Mouse (Mus musculus): ENCODE measurements around the gene Zfp3.

Gene Zfp3

DNA sequence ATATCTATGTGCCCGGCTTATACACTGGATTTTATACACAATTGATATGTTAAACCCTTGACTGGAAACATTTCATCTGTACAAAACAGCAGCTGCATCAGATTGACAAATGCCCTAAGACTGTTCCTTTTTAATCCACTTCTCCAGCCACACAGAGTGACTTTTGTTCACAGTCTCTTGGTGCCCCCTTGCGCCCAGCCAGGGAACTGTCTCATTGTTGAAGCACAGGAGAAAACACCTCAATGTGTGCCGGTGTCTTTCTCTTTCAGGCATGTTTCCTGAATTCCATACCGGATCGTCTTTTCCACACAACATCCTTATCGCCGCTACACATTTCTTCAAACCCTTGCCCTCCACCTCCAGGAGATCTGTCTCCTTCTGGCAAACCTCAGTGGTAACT is 8.4 kb upstream of the Zfp3 start:
- in situ Hi-C loops (cut with MboI, MseI), result loop anchor here (5.0 kb wide), 2 partner anchors 123 to 238 kb away; partner anchors contain the start of gene Gltpd2

DNA sequence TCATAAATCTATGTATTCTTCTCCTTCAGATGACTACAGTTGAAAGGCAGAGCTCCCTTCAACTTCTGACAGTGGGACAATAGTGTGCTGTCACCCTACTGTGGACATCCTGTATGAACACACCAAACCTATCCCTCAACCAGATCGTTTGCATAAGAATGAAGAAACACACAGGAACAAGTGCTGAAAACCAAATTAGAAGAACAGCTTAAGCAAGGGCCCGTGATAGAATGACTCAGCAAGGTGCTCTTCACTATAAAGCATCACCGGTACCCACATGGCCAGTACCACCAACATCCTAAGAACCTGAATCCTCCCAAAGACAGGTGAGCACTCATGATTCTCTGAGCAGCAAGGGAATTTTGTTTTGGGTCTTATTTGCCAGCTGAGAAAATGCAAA is 3.6 kb upstream of the Zfp3 start:
- in situ Hi-C loops (cut with MboI, MseI), result loop anchor here (10.0 kb wide), 1 partner anchor 1676 kb away; the partner anchor contains the start of gene Vamp2

DNA sequence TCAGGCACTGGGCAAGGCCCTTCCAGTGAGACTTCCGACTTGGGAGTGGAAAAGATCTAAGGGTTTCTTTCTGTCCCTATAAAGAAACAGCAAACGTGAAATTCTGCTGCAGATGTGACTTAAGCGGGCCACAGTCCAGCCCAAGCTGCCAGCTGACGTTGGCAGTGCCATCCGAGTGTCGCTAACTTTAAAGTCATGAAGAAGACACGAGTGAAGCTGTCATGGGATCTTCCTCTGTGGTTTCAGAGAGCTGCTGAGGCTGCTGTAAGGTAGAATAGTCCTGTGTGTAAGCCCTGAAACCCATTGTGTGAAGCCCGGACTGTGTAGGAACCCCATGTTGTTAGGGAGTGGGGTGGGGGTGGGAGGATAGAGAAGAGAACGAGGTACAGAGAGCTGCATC is 1.4 kb upstream of the Zfp3 start:
- in situ Hi-C loops (cut with MboI, MseI), result loop anchor here (10.0 kb wide), 1 partner anchor 1678 kb away; the partner anchor contains the start of gene Vamp2

DNA sequence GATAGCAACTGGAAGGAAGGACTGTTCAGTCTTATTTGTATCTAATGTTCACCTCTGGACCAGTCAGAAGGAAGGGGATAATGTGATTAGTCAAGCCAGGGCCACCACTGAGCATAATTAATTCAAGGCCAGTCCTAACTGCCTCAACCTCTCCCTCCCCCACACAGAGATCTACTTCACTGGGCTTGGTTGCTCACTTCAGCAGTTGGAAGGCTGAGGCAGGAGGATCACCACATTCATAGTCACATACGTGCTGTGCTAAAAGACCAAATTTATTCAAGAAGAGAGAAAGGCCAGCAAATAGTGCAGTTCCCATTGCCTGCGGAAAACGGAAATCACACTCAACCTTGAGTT is 450 bp upstream of the Zfp3 start:
- in situ Hi-C loops (cut with MboI, MseI), result loop anchor here (10.0 kb wide), 1 partner anchor 1679 kb away; the partner anchor contains the start of gene Vamp2

DNA sequence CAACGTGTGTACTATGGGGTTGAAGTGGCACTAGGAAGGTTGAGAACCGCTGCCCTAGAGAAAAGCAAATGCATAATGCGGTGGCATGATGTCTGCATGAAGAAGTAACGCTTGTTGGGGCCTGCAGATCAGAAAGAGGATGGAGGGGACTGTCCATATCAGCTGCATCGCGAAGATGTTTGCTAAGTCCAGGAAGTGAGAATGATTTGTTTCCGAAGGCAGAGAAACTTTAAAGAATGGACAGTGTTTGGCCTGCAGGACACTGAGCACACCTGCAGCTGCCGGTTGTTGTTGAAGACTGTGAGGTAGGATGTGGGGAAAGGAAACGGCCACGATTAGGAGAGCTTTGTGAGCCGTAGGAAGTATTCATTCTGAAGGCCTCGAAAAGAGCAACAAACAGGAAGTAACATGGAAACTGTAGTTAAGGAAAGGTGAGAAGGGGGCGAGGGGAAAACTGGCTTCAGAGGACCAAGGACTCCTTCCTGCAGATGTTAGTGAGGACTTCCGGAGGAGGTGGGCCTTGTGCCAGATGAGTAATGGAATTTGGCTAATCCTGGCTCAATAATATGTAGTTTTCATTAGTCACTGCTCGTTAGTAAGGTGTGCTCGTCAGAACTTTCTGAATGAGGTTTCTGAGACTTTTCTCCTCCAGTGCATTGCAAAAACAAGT is 1.9 kb downstream of the Zfp3 start:
- in situ Hi-C loops (cut with MboI, MseI), result loop anchor here (10.0 kb wide), 1 partner anchor 1681 kb away; the partner anchor contains the start of gene Vamp2

DNA sequence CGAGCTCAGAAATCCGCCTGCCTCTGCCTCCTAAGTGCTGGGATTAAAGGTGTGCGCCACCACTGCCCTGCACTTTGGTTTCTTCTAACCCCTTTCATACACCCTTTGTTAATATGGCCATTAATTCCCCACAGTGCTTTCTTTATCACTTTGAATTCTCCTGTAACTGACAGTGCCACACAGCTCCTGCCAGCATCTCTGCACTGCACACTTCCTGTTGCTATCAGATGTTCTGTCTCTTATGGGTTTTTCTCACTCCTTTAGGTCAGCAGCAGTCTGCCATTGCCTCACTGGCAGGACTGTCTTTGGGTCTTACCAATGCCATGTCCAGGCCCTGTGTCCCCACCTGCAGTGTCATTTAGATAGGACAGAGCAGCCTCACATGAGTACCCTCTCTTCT is 6.8 kb downstream of the Zfp3 start:
- in situ Hi-C loops (cut with MboI, MseI), result no loop called here

DNA sequence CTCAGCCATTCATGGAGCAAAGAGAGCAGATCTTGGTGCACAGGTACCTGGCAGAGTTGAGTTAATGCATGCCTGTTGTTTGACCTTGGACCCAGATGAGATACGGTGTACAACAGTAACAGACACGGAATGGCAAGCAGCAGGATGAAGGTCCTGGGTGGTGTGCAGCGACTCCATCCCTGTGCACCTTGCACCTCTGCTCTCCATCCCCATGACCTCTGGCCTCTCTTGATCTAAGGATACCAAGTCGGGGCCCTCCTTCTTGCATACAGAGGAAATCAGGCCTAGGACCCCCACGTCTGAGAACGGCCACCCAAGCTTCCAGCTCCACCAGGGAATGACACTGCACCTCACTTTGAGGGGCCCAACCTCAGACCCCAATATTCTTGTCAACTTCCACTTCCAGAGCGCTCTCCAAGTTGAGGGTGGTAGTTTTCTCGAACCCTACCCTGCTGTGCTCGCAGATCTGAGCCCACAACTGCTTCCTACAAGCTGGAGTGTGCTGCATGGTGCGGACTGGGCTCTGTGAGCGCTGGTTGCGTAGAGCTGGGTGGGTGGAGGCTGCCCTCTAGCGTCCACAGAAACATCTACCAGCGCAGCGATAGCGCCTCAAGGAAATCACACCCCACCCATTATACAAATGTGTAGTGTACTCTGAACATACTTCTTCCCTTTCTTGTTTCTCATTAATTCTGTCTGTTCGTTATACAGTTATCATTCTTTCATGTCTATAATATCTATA is 13.0 kb downstream of the Zfp3 start:
- in situ Hi-C loops (cut with MboI, MseI), result loop anchor here (5.0 kb wide), 1 partner anchor 35 kb away; the partner anchor contains the start of gene Scimp

DNA sequence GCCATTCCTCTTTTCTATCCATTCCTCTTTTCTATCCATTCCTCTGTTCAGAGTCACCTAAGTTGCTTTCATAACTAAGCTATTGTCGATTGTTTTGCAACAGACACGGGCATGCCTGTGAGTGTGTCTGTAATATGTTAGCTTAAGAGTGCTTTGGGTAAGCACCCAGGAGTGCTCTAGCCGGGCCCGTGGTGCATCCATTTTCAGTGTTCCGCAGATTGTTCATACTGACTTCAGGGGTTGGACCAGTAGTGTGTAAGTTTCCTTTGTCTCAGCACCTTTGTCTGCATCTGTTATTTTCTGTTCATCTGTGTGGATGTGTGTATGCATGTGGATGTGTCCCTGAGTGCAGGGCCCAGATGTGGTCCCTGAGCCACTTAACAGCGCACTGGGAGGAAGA is 13.6 kb downstream of the Zfp3 start:
- in situ Hi-C loops (cut with MboI, MseI), result loop anchor here (5.0 kb wide), 1 partner anchor 35 kb away; the partner anchor contains the start of gene Scimp

DNA sequence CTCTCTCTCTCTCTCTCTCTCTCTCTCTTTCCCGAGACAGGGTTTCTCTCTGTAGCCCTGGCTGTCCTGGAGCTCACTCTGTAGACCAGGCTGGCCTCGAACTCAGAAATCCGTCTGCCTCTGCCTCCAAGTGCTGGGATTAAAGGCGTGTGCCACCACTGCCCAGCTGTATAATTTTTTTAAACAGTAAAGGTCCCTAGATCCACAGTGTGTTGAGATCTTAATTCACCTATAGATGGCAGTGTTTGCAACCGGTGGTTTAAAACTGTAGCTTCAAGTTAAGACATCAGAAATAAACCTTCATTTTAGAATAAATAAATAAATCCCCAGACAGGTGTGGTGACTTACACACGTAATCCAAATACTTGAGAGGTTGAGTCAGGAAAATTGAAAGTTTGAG is 14.0 kb downstream of the Zfp3 start:
- in situ Hi-C loops (cut with MboI, MseI), result loop anchor here (5.0 kb wide), 1 partner anchor 34 kb away; the partner anchor contains the start of gene Scimp

DNA sequence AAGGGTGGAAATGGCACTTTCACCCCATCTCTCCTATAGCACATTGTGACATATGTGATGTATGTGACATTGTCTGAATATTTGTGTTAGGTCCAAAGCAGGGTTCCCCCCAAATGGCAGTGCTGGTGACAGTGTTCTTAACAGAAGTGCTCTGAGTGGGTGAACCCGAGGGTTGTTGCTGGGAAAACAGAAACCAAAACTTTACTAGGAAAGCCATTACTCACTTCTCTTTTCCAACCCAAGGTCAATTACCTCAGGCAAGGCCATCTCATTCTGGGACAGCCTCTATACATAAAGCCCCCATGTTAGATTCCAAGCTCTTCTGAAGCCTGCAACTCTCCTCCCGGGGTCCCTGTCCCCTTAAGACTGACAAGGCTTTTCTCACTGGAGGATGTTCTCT is 21.9 kb downstream of the Zfp3 start:
- in situ Hi-C loops (cut with MboI, MseI), result no loop called here

DNA sequence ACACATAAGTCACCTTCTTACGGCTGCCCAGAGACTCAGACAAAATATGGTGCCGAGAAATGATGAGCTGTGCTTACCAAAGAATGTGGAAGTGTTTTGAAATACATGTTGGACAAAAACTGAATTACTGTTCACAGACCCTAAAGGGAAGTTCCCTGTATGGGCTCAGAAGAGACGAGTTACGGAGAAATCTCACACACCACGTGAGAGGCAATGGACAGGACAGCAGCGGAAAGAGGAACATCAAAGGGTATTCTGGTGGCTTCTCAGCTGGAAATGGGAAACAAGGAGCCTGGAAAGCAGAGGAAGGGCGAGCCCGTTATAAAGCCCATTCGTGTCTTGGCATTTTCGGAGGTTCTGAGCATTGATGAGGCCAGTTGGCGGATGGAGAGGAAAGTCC is 23.0 kb downstream of the Zfp3 start:
- in situ Hi-C loops (cut with MboI, MseI), result no loop called here

DNA sequence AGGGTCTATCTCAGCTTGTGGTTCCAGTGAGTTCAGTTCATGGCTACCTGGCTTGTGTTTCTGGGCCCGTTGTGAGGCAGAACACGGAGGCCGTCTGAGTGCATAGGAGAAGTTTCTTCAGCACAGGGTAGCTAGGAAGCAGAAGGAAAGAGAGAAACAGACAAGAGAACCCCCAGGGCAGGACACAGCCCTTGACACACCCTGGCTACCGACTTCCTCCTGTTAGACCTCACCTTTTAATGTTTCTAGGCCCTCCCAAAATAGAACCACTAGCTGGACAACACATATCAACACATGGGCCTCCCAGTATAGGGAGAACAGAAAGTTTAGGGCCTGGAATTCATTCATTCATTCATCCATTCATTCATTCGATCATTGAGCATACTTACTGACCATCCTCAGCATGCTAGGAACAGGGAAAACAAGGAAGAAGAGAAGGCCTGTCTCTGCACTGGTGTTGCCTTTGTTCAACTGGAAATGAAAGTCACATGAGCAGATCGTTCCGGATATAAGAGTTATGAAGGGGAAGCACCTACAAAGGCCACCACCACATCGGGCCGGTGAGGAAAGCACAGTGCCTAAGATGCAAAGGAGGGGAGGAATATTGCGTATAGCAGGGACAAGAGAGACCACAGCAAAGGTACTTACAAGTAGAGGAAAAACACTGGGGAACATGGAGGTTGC is 25.1 kb downstream of the Zfp3 start:
- in situ Hi-C loops (cut with MboI, MseI), result no loop called here

DNA sequence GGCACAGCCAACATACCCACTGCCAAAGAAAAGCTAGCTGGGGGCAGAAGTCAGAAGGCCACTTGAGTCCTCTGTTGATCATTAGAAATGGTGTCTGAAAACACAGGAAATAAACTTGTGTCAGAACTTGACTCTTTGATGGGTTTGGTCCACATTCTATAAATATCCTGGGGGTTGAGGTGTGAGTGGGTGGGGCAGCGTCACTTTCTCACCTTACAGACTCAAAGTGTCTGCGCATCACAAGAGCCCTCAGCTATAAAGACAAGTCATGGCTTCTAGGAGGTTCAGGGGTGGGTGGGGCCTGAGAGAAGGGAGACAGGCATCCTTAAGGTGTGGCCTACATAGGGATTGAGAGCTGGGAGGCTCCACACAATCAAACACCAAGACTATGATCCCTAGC is 26.4 kb downstream of the Zfp3 start:
- in situ Hi-C loops (cut with MboI, MseI), result no loop called here

DNA sequence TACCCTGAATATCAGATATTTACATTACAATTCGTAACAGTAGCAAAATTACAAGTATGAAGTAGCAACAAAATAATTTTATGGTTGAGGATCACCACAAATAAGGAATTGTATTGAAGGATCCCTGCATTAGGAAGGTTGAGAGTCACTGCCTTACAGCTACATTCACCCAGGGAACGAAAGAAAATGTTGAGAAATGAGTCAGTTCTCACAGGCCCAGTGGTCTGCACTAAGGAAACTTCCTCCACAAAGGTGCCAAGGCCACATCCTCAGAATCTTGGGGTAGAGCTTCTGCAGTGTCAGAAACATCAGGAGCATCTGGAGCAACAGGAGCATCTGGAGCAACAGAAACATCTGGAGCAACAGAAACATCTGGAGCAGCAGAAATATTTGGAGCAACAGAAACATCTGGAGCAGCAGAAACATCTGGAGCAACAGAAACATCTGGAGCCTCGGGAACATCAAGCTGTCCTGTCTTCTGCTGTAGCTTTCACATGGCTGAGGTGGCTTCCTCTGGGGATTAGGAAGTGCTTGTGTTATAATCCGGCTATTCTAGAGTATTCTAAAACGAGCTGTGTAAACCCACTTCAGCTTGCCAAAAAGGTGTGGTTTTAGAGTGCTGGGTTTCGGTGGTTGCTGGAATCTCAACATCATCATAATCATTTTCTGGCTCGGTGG is 27.0 kb downstream of the Zfp3 start:
- in situ Hi-C loops (cut with MboI, MseI), result no loop called here

DNA sequence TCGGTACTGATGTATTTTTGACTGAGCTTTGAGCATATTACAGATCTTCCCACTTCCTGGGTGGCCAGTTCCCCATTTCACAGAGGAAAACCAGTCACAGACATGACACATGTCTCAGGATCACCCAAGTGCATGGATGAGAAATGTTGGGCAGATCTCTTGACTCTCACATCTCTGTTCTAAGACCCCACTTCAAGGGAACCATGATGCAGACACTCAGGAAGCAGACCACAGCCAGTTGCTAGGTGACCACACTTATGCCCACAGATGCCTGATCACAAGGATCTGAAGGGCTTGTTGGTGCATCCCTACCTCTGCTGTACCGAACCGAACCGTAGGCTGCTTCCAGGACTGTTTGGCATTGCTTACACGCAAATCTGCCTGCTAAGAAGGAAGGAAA is 27.7 kb downstream of the Zfp3 start:
- in situ Hi-C loops (cut with MboI, MseI), result no loop called here

DNA sequence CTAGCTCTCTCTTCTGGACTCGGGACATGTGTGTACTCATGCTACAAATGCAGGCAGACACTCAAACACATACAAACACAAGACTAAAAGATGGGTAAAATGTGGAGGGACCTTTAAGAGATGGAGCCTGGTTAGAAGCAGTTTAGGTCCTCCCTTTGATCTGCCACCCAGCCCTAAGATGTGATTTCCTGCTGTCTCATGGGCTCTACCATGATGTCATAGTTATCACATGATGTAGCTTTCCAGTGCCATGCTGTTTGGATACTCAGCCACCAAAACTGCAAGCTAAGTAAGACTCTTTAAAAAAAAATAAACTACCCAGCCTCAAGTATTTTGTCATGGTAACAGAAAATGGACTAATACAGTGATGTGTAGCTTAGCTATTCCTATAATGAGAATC is 28.4 kb downstream of the Zfp3 start:
- in situ Hi-C loops (cut with MboI, MseI), result no loop called here

DNA sequence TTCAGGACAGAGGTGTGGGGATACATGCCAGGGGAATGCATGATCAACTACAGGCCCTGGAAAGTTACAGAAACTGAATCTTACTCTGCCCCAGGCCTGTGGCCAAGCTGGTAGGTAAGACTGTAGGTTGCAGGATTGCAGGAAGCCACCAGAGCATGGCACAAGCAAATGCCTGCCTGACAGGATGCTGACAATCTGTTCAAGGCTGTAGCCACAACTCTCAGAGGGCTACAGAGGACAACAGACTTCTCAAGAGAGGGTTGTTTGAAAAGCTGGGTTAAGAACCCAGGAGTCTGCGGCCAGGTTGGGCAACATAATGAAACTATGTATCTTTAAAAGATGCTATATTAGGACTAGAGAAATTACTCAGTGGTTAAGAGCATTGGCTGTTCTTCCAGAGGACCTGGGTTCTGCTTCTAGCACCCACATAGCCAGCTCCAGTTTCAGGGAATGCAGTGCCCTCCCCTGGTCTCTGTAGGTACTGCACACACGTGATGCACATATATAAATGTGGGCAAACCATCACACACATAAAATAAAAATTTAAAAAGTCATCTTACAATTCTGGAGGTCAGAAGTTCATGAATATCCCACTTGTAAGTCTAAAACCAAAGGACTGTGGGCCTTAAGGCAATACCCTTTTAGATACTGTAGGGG is 38.3 kb downstream of the Zfp3 start:
- in situ Hi-C loops (cut with MboI, MseI), result no loop called here

DNA sequence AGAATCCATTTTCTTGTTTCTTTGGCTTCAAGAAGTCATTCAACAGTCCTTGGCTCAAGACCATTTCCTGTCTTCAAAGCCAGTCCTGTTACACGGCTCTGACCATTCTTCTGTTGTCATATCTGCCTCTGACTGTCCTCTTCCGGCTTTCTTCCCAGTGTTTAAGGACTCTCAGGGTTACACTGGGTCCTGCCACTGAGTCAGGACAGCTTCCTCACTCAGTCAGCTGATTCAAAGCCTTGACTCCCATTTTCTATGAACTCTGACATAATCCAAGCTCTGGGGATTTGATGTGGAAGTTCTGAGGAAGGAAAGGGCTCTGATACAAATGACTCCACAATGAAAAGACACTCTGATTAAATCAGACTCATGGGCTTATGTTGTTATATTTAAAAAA is 38.9 kb downstream of the Zfp3 start:
- in situ Hi-C loops (cut with MboI, MseI), result no loop called here

DNA sequence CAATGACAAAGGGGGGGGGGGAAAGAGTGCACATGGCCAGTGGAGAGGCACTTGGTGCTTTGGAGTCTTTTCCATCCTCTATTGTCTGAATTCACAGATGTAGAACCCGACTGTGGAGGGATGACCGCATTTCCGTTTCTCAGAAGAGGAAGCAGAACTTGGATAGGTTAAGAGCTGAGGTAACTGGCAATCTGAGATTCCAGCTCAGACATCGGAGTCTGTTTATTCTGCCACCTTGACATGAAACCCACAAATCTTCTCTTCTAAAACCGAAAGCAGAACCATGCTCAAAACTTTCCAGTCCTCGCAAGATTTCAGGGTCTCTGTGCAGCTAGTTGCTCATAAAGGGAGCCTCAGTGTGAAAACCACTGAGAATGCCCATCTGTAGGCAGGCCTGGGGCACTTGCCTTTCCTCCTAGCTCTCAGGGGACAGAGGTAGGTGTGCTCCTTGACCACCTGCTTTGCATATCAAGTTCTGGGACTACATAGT is 39.7 kb downstream of the Zfp3 start:
- in situ Hi-C loops (cut with MboI, MseI), result no loop called here

DNA sequence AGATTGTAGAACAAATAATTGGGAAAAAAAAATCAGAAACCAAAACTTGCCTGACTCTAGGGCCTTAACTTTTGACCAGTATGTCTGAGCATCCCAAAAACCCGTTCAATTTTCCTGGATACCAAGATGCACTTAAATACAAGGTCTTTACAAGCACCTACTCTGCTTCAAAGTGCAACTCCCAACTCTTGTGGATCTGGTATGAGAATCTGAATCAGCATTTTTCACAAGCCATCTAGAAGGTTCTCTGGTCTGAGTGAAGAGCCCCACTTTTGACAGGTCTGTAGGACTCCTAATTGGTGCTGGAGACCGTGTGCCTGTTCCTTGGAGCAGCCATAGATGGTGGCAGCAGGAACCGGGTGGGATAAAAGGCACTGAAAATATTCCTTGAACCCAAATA is 40.4 kb downstream of the Zfp3 start:
- in situ Hi-C loops (cut with MboI, MseI), result no loop called here

DNA sequence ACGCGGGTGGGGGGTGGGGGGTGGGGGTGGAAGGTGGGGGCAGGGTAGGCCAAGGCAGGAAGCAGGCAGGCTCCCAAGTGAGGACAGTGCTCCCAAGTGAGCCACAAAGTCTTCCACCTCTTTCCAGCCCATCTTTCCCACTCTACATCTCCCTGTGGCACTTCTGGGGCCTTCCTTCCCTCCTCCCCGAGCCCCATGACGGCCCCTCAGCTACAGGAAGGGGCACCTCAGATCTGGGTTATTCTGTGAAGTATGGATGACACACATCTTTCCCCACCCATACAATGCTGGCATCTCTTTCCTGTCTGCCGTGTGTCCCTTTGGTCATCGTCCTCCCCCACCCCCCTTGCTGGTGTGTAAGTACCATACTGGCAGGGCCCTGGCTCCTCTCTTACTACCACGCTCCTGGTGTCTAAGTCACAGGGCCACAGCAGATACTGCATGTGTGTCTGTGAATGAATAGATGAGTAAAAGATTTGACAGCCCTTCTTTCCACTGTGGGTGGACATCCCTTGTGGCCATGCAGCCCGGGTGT is 41.7 kb downstream of the Zfp3 start:
- in situ Hi-C loops (cut with MboI, MseI), result no loop called here

All from regulatory T cell (primary cell).